Mouse (Mus musculus) left cerebral cortex, postnatal 25 days (tissue): ENCODE results near the gene Gm20683. TPM values are rescaled to one million over a fixed set of nuclear protein-coding genes. Genes with fewer than 3 reads are reported as not detected.
A peak's percentile ranks its signal among the peaks of the same experiment; 100 is the strongest.

Experiments
- DNase-seq, 2 experiments: peaks; one replicate each; pipeline ENCODE4 v3.0.0; 2022; ENCODE audit warnings: low spot score in 2 of 2, mixed read lengths in 1 of 2
- intact Hi-C: fragments of 180-260 bp; cut with DNase I; formaldehyde crosslinking; loops from one replicate; pipeline ENCODE4 v1.15.1; 2025
- total RNA-seq, 2 experiments: library from RNA; stranded (reverse); gene quantifications; 2 replicates each; pipeline ENCODE4 v1.2.3; 2021

Gene Gm20683
- total RNA-seq, 2 experiments from 2014 or later: 23.0 to 25.2 TPM

DNA sequence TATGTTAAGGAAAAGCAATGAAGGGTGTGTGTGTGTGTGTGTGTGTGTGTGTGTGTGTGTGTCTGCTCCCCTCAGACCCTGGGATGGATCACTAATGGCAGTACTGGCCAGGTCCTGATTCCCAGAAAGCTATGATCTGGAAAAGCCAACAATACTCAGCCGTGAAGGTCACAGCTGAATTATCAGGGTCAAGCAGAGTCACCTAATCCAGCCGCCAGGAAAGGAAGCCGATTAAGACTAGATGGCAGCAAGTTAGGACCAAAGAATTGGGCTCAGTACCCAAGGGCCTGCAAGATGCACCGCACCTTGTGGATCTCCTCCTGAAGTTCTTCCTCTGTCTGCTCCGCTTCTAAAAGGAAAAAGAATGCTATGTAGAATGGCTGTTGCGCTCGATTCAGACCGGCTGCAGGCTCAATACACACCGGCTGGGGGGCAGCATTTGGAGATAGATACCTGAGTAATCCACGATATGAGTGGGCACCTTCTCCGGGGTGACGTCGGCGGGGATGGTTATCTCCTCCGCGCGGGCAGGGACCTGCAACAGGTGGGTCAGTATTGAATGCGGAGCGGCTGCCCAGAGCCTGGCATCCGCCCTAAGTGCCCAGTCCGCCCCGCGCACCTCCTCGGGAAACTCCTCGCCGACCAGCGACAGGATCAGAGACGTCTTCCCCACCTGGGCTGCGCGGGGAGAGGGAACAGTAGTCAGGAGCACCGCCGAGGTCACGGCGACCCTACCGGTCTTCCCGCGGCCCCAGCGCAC lies 2.3 kb upstream of the Gm20683 start:
- DNase-seq: peak; percentile 46 to 49
- intact Hi-C loops: no loop called here

DNA sequence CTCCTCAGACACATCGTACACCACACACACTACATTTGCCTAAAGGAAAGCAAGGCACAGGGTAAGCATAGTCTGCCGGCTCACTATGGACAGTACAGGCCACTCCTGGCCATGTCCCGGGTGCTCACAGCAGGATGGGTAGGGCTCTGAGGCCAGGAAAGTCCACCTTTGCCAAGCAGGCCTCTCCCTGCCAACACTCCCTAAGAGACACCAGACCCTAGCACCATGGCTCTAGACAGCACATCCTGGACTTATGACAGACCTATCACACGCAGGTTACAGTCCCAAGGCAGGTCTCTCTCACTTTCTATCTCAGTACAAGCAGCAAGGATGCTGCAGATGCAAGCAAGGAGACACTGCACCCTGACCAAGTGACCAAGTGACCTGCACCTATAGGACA lies 1.6 kb upstream of the Gm20683 start:
- DNase-seq: no peak
- intact Hi-C loops: no loop called here

GRCm38 (mm10) chr17:25842509-25842908 lies 946 bp upstream of the Gm20683 start:
- DNase-seq: no peak
- intact Hi-C loops: no loop called here

DNA sequence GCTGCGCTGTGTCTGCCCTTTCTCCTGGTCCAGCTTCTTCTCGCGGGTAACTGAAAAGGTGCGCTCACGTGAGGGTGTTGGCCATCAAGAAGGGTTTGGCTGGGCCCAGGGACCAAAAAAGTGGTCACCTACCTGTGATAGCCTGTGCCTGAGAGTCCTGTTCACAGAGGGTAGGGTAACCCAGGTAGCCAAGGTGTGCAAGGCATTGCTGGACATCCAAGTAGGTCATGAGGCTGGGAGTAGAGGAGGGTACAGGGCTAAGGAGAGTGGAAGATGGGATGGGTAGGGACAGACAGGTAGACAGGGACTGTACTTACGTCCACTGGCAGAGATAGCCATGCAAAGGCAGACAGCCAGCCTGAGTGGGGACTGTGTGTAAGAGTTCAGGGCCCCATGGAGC lies 1.0 kb downstream of the Gm20683 start:
- intact Hi-C loops: no loop called here

DNA sequence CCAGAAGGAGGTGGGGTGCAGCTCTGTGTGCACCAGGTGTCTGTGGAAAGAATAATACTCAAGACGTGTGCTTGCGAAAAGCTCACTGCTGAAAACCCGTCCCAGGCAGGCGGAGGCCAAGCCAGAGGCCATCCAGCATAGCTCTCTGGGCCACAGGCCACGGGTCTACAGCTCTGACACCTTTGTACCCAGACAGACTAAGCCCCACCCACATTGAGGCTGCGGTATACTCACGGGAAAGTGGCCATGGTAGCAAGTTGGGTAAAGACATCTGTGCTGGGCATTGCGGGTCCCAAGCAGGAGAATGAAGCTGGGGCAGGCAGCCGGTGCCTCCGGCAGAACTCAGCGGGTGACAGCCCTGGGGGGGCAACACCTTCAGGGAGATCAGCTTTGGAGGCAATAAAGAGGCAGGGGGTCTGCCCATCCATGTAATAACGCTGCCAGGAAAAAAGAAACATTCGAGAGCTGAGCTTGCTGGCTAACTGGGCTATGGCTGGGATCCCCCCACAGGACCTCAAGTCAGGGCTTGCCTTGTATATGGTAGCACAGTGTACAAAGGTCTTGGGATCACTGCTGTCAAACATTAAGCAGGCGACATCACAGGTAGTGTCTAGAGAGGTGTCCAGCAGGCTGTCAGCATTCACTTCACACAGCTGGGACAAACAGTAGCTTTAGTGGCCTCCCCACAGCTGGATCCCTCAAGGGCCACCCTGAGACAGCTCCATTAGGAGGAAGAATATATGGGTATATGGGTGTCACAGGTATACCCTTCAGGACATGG lies 1.9 kb downstream of the Gm20683 start:
- intact Hi-C loops: no loop called here
- DNase-seq: no peak

More for the DNA sequence above, 1.0 kb downstream of the Gm20683 start:
- DNase-seq: no peak

- DNase-seq: no peak
- intact Hi-C loops: no loop called here
Measured at GRCm38 (mm10) chr17:25838904-25839303, 2.7 kb downstream of the Gm20683 start.

DNA sequence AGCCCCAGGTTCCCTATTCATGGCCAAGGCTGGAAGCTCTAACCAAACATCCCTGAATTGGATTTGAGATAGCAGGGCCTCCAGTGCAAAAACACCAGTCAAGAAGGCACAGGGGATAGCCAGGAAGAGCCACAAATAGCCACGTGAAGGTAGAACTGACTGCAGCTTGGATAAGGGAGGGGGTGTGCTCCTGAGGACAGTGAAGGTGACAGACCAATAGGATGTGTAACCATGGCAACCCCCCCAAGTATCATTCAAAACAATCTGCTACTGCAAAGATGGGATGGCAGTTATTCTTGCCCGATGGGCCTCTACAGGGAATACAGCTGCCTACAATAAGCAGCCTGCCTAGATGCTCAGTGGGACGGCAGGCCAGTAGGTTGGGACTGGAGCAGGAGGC lies 4.0 kb downstream of the Gm20683 start:
- intact Hi-C loops: no loop called here
- peak; percentile 26 to 52 for DNase-seq

GRCm38 (mm10) chr17:25837076-25837410 lies 4.5 kb downstream of the Gm20683 start, which contains the start of gene Rhbdl1:
Gene Rhbdl1, minus strand, starts transcription at chr17:25837295.
- intact Hi-C loops: no loop called here
- peak; percentile 87 to 94 for DNase-seq

DNA sequence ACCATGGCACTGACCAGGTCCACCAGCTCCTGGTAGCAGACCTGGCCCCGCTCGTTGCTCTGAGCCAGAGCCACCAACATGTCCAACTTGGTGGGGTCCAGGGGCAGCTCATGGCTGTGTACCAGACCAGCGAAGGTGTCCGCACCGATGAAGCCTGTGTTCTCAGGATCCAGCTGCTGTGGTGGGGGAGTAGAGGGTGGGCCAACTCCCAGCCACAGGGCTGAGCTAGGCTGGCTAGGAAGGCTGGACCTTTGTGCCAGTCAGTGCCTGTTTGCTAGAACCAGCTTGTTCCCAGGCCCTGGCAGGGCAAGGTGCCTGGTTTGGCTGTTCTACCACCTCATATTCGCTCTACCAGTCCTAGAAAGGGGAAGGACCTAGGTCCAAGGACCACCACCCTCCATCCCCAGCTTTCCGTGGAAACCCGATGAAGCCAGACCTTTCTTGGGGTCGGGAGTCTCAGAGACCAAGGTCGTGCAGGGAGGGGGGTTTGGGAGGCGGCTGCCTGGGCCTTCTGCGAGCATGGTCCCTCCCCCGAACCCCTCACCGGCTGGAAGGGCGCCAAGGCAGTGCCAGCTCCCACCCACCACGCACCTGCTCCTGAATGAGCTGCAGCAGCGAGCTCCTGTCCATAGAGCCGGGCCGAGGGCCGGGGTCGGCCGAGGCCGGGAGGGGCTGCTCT lies 5.0 kb downstream of the Gm20683 start:
- DNase-seq: no peak
- intact Hi-C loops: no loop called here

- intact Hi-C loops: no loop called here
- no peak for DNase-seq
Measured at GRCm38 (mm10) chr17:25835816-25836215, 5.7 kb downstream of the Gm20683 start.

- intact Hi-C loops: no loop called here
- no peak for DNase-seq
Measured at GRCm38 (mm10) chr17:25835301-25835700, 6.3 kb downstream of the Gm20683 start.

- intact Hi-C loops: no loop called here
- DNase-seq: no peak
Measured at GRCm38 (mm10) chr17:25834595-25835222, 6.9 kb downstream of the Gm20683 start.

- no peak for DNase-seq
- intact Hi-C loops: no loop called here
Measured at GRCm38 (mm10) chr17:25833961-25834594, 7.5 kb downstream of the Gm20683 start.

GRCm38 (mm10) chr17:25833291-25833663 lies 8.3 kb downstream of the Gm20683 start, which contains the start of gene Stub1:
Gene Stub1, minus strand, starts transcription at chr17:25833404.
- peak; percentile 85 to 90 for DNase-seq
- intact Hi-C loops: no loop called here

DNA sequence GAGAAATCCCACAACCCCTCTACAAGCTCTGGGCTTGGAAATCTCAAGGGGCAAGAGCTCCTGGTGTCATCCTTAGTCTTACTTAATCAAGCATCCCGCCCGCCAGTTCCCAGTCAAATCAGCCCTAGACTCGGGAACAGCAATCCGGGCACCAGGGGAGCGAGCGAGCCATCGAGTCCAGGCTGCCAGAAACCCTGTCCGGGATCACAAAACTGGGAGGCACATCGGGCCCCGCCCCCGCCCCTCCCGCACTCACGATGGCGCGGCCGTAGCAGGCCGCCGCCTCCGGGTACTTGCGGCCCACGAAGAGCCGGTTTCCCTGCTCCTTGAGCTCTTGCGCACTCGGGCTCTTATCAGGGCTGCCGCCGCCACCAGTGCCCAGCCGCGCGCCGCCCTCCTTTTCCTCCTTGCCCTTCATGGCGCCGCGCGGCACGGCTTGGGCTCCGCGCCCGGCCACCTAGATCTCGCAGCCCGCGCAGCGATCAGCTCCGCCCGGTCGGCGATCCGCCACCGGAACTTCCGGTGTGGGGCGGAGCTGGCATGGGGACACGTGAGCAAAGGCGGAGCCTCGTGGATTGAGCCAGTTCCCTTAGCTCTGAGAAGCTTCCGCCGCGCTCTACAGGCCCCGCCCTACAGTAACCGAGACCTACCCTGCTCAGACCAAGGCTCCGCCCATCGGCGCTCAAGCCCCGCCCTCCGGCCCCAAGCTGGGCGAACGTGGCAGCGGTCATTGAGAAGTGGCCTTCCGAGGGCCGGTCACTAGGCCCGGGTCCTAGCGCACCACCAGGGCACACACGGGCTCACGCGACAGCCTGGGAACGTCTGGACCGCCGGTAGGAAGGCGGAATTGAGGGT lies 8.9 kb downstream of the Gm20683 start:
- intact Hi-C loops: no loop called here
- peak; percentile 98 to 99 for DNase-seq

- no peak for DNase-seq
- intact Hi-C loops: no loop called here
Measured at GRCm38 (mm10) chr17:25831451-25832281, 9.9 kb downstream of the Gm20683 start.

DNA sequence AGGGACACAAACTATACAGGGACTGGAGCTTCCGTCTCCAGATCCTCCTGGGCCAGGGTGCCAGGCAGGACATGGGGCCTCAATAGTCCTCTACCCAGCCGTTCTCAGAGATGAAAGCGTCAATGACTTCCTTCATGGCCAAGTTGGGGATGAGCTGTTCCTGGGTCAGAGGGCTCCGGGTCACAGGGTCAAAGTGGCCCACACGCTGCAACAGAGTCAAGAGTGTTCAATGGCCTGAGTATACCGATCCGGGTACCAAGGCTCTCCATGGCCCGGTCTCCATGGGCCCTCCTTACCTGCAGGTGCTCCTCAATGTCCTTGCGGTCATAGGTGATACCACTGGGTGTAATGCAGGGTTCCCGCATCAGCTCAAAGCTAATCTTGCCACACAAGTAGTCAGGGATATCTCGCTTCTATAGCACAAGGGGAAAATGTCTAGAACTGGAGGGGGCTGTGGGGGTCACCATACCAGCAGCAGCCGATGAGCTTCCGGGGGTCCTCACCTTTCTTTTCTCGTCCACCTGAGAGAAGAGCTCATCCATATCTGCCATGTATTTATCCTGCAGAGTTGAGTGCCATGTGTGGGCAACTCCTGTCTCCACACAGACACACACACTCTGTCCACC lies 10.6 kb downstream of the Gm20683 start:
- no peak for DNase-seq
- intact Hi-C loops: no loop called here
